Mouse (Mus musculus): Measurements from ENCODE around the gene Echs1. TPM values are rescaled to one million over a fixed set of nuclear protein-coding genes. Genes with fewer than 3 reads are reported as not detected.

Gene Echs1
- polyA plus RNA-seq, 1 experiment = 22.0 TPM

GRCm38 (mm10) chr7:140078711-140079110 lies 37.6 kb downstream of the Echs1 start:
- no peaks in the 10 kb centered on the region for H3K27me3 ChIP-seq (ENCODE audit: control insufficient read depth, insufficient read depth, low read length)

GRCm38 (mm10) chr7:140077698-140078097 lies 38.6 kb downstream of the Echs1 start:
- peaks cover 21% of the 10 kb centered on the region for H3K4me1 ChIP-seq (ENCODE audit: control insufficient read depth, insufficient read depth, low read length)
- TF ChIP-seq CTCF (IDR thresholded peaks at IDR 0.05; ENCODE audit: control insufficient read depth, insufficient read depth, insufficient replicate concordance, low read depth, low read length) = no peak
- no peak for TF ChIP-seq POLR2A (IDR thresholded peaks at IDR 0.05; ENCODE audit: control insufficient read depth, low read depth, low read length)
- H3K27me3 ChIP-seq (ENCODE audit: control insufficient read depth, insufficient read depth, low read length) = no peaks in the 10 kb centered on the region
- no peaks in the 10 kb centered on the region for H3K36me3 ChIP-seq (ENCODE audit: control insufficient read depth, insufficient read depth, low read length)
- no peak overlapping the region for H3K27ac ChIP-seq (ENCODE audit: control insufficient read depth, insufficient read depth, low read depth, low read length)
- no peak overlapping the region for H3K4me3 ChIP-seq (ENCODE audit: control insufficient read depth, low read depth, low read length)

More at GRCm38 (mm10) chr7:140078711-140079110, 37.6 kb downstream of the Echs1 start:
- H3K27ac ChIP-seq (ENCODE audit: control insufficient read depth, insufficient read depth, low read depth, low read length) = no peak overlapping the region
- no peaks in the 10 kb centered on the region for H3K36me3 ChIP-seq (ENCODE audit: control insufficient read depth, insufficient read depth, low read length)
- peak; percentile 51; the same call in 1 of the 2 replicates for TF ChIP-seq CTCF (IDR thresholded peaks at IDR 0.05; ENCODE audit: control insufficient read depth, insufficient read depth, insufficient replicate concordance, low read depth, low read length)
- TF ChIP-seq POLR2A (IDR thresholded peaks at IDR 0.05; ENCODE audit: control insufficient read depth, low read depth, low read length) = no peak
- peaks cover 21% of the 10 kb centered on the region for H3K4me1 ChIP-seq (ENCODE audit: control insufficient read depth, insufficient read depth, low read length)
- H3K4me3 ChIP-seq (ENCODE audit: control insufficient read depth, low read depth, low read length) = no peak overlapping the region

- peaks cover 10% of the 10 kb centered on the region; the same call in 1 of the 2 replicates for H3K4me1 ChIP-seq (ENCODE audit: control insufficient read depth, insufficient read depth, low read length)
- H3K4me3 ChIP-seq (ENCODE audit: control insufficient read depth, low read depth, low read length) = peak overlapping the region; percentile 77
- no peaks in the 10 kb centered on the region for H3K27me3 ChIP-seq (ENCODE audit: control insufficient read depth, insufficient read depth, low read length)
- H3K27ac ChIP-seq (ENCODE audit: control insufficient read depth, insufficient read depth, low read depth, low read length) = no peak overlapping the region
- TF ChIP-seq CTCF (IDR thresholded peaks at IDR 0.05; ENCODE audit: control insufficient read depth, insufficient read depth, insufficient replicate concordance, low read depth, low read length) (no peak), POLR2A (IDR thresholded peaks at IDR 0.05; ENCODE audit: control insufficient read depth, low read depth, low read length) (peak; percentile 54; the same call in 1 of the 2 replicates)
- H3K36me3 ChIP-seq (ENCODE audit: control insufficient read depth, insufficient read depth, low read length) = no peaks in the 10 kb centered on the region
These were observed 46.1 kb downstream of the Echs1 start for GRCm38 (mm10) chr7:140070042-140070711.

- H3K27me3 ChIP-seq (ENCODE audit: control insufficient read depth, insufficient read depth, low read length) = no peaks in the 10 kb centered on the region
- H3K4me1 ChIP-seq (ENCODE audit: control insufficient read depth, insufficient read depth, low read length) = peaks cover 12% of the 10 kb centered on the region; the same call in 1 of the 2 replicates
- no peaks in the 10 kb centered on the region for H3K36me3 ChIP-seq (ENCODE audit: control insufficient read depth, insufficient read depth, low read length)
- no peak for TF ChIP-seq CTCF (IDR thresholded peaks at IDR 0.05; ENCODE audit: control insufficient read depth, insufficient read depth, insufficient replicate concordance, low read depth, low read length)
- no peak for TF ChIP-seq POLR2A (IDR thresholded peaks at IDR 0.05; ENCODE audit: control insufficient read depth, low read depth, low read length)
- H3K27ac ChIP-seq (ENCODE audit: control insufficient read depth, insufficient read depth, low read depth, low read length) = no peak overlapping the region
- no peak overlapping the region for H3K4me3 ChIP-seq (ENCODE audit: control insufficient read depth, low read depth, low read length)
These were observed 48.9 kb downstream of the Echs1 start for GRCm38 (mm10) chr7:140067397-140067796.

GRCm38 (mm10) chr7:140063092-140063491 lies 53.2 kb downstream of the Echs1 start:
- H3K27ac ChIP-seq (ENCODE audit: control insufficient read depth, insufficient read depth, low read depth, low read length) = no peak overlapping the region
- no peaks in the 10 kb centered on the region for H3K27me3 ChIP-seq (ENCODE audit: control insufficient read depth, insufficient read depth, low read length)
- no peak overlapping the region for H3K4me3 ChIP-seq (ENCODE audit: control insufficient read depth, low read depth, low read length)
- H3K4me1 ChIP-seq (ENCODE audit: control insufficient read depth, insufficient read depth, low read length) = peaks cover 13% of the 10 kb centered on the region
- H3K36me3 ChIP-seq (ENCODE audit: control insufficient read depth, insufficient read depth, low read length) = no peaks in the 10 kb centered on the region
- TF ChIP-seq POLR2A (IDR thresholded peaks at IDR 0.05; ENCODE audit: control insufficient read depth, low read depth, low read length) (no peak), CTCF (IDR thresholded peaks at IDR 0.05; ENCODE audit: control insufficient read depth, insufficient read depth, insufficient replicate concordance, low read depth, low read length) (peak; percentile 73; the same call in 1 of the 2 replicates)

GRCm38 (mm10) chr7:140062307-140062706 lies 54.0 kb downstream of the Echs1 start:
- Histone ChIP-seq H3K27me3 (ENCODE audit: control insufficient read depth, insufficient read depth, low read length) (no peaks in the 10 kb centered on the region; the same call in 1 of the 2 replicates), H3K4me3 (ENCODE audit: control insufficient read depth, low read depth, low read length) (no peak overlapping the region), H3K36me3 (ENCODE audit: control insufficient read depth, insufficient read depth, low read length) (no peaks in the 10 kb centered on the region), H3K27ac (ENCODE audit: control insufficient read depth, insufficient read depth, low read depth, low read length) (no peak overlapping the region), H3K4me1 (ENCODE audit: control insufficient read depth, insufficient read depth, low read length) (peaks cover 16% of the 10 kb centered on the region)
- TF ChIP-seq CTCF (IDR thresholded peaks at IDR 0.05; ENCODE audit: control insufficient read depth, insufficient read depth, insufficient replicate concordance, low read depth, low read length) (no peak), POLR2A (IDR thresholded peaks at IDR 0.05; ENCODE audit: control insufficient read depth, low read depth, low read length) (no peak)

- Histone ChIP-seq H3K4me1 (ENCODE audit: control insufficient read depth, insufficient read depth, low read length) (peaks cover 16% of the 10 kb centered on the region), H3K27ac (ENCODE audit: control insufficient read depth, insufficient read depth, low read depth, low read length) (no peak overlapping the region), H3K4me3 (ENCODE audit: control insufficient read depth, low read depth, low read length) (no peak overlapping the region), H3K36me3 (ENCODE audit: control insufficient read depth, insufficient read depth, low read length) (no peaks in the 10 kb centered on the region), H3K27me3 (ENCODE audit: control insufficient read depth, insufficient read depth, low read length) (no peaks in the 10 kb centered on the region; the same call in 1 of the 2 replicates)
- no peak for TF ChIP-seq CTCF (IDR thresholded peaks at IDR 0.05; ENCODE audit: control insufficient read depth, insufficient read depth, insufficient replicate concordance, low read depth, low read length)
- no peak for TF ChIP-seq POLR2A (IDR thresholded peaks at IDR 0.05; ENCODE audit: control insufficient read depth, low read depth, low read length)
These were observed 54.5 kb downstream of the Echs1 start for GRCm38 (mm10) chr7:140061832-140062130.
